Mouse (Mus musculus): ENCODE data around the gene Art1. TPM values are rescaled to one million over a fixed set of nuclear protein-coding genes. Genes with fewer than 3 reads are reported as not detected.

The Art1 gene
- total and polyA plus RNA-seq, 2 experiments from 2014 or later: 0.22 to 0.33 TPM

DNA sequence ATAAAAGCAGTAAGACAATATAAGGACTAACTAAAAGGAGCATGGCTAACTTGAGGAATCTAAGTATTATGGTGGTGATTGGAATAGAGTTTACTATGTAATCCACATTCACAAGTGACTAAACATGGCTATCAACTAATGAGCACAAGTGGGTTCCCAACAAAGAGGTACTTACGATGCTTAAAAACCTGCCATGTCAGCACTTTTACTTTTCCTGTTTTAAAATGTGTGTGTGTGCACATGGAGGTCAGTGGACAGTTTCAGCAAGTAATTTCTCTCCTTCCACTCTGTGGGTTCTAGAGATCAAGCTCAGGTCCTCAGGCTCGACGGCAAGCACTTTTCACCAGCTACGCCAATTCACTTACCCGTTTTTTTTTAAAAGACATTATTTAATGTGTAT, 36.4 kb downstream of the Art1 start:
- Histone ChIP-seq H3K27ac (ENCODE audit: low read depth, low read length) (no peak overlapping the region), H3K4me1 (ENCODE audit: insufficient read depth, low read length) (no peaks in the 10 kb centered on the region), H3K4me3 (ENCODE audit: low read depth, low read length) (no peak overlapping the region), H3K4me2 (ENCODE audit: low read depth, low read length, poor library complexity, severe bottlenecking) (no peak overlapping the region), H3K36me3 (ENCODE audit: insufficient read depth, low read length) (peaks cover 42% of the 10 kb centered on the region), H3K27me3 (ENCODE audit: insufficient read depth, low read length) (no peaks in the 10 kb centered on the region), H3K9me3 (ENCODE audit: low read length) (no peaks in the 10 kb centered on the region), H3K9ac (replicated peaks; ENCODE audit: low read length, poor library complexity, severe bottlenecking) (no peak overlapping the region)
- DNase-seq (ENCODE audit: low spot score) (no peak), ATAC-seq (ENCODE audit: low FRiP score) (no peak)
- no peak for TF ChIP-seq CTCF (IDR thresholded peaks at IDR 0.05)
- WGBS: 97% methylated on average over 5 of the region's 5 CpGs

DNA sequence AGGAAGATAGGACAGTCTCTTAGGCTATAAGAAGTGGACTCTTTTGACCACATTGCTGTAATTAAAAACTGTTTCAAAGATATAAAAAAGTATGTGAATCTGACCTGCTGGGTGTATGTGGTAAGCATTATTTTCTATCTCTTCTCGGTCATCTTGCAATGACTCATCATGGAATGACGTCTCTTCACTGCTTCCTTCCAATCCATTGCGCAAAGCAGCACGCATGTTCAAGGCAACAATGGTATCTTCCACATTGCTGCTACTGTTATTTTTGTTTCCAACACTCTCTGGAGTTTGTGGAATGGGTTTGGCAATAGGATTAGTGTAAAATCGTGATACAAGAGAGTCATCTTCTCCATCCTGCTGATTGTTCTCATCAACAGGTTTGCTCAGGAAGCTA, 52.1 kb downstream of the Art1 start:
- DNase-seq (ENCODE audit: low spot score) (no peak), ATAC-seq (ENCODE audit: low FRiP score) (no peak)
- WGBS: 96% methylated on average over 5 of the region's 5 CpGs
- H3K4me1 ChIP-seq (ENCODE audit: insufficient read depth, low read length): no peaks in the 10 kb centered on the region
- no peak for TF ChIP-seq CTCF (IDR thresholded peaks at IDR 0.05)
- no peaks in the 10 kb centered on the region for H3K9me3 ChIP-seq (ENCODE audit: low read length)
- no peak overlapping the region for H3K27ac ChIP-seq (ENCODE audit: low read depth, low read length)
- H3K27me3 ChIP-seq (ENCODE audit: insufficient read depth, low read length): no peaks in the 10 kb centered on the region
- H3K4me3 ChIP-seq (ENCODE audit: low read depth, low read length): no peak overlapping the region
- H3K4me2 ChIP-seq (ENCODE audit: low read depth, low read length, poor library complexity, severe bottlenecking): no peak overlapping the region
- peaks cover 25% of the 10 kb centered on the region for H3K36me3 ChIP-seq (ENCODE audit: insufficient read depth, low read length)
- H3K9ac ChIP-seq (replicated peaks; ENCODE audit: low read length, poor library complexity, severe bottlenecking): no peak overlapping the region

Other genes starting within 250 kb of the Art1 start
- gene Folr2, start 244.5 kb upstream of the Art1 start, total RNA-seq (2014; rRNA removed): 2.6 and 3.4 TPM in 2 replicates
- gene Folr2, start 244.5 kb upstream of the Art1 start, polyA plus RNA-seq (2015; fragmentation: Nextera tagmentation; extraction: Ambion mirVana): 2.3 and 3.5 TPM in 2 replicates
- 49.9 and 56.9 TPM in 2 replicates for gene Anapc15, start 238.0 kb upstream of the Art1 start, total RNA-seq (2014; rRNA removed)
- 62.7 and 68.3 TPM in 2 replicates for gene Anapc15, start 238.0 kb upstream of the Art1 start, polyA plus RNA-seq (2015; fragmentation: Nextera tagmentation; extraction: Ambion mirVana)
- gene Folr1, start 231.0 kb upstream of the Art1 start, total RNA-seq (2014; rRNA removed): 4.9 and 11.5 TPM in 2 replicates
- 3.9 and 4.3 TPM in 2 replicates for gene Folr1, start 231.0 kb upstream of the Art1 start, polyA plus RNA-seq (2015; fragmentation: Nextera tagmentation; extraction: Ambion mirVana)
- gene Lamtor1, start 195.8 kb upstream of the Art1 start, total RNA-seq (2014; rRNA removed): 114 and 127 TPM in 2 replicates
- gene Lamtor1, start 195.8 kb upstream of the Art1 start, polyA plus RNA-seq (2015; fragmentation: Nextera tagmentation; extraction: Ambion mirVana): 159 and 180 TPM in 2 replicates
- gene Tomt, start 195.4 kb upstream of the Art1 start, total RNA-seq (2014; rRNA removed): 0.38 TPM in 1 of 2 replicates, not detected in the other
- 0.23 and 0.32 TPM in 2 replicates for gene Tomt, start 195.4 kb upstream of the Art1 start, polyA plus RNA-seq (2015; fragmentation: Nextera tagmentation; extraction: Ambion mirVana)
- gene Lrrc51, start 167.8 kb upstream of the Art1 start, total RNA-seq (2014; rRNA removed): 3.7 and 6.9 TPM in 2 replicates
- 7.0 TPM in 2 replicates for gene Lrrc51, start 167.8 kb upstream of the Art1 start, polyA plus RNA-seq (2015; fragmentation: Nextera tagmentation; extraction: Ambion mirVana)
- 64.4 and 74.0 TPM in 2 replicates for gene Numa1, start 167.6 kb upstream of the Art1 start, total RNA-seq (2014; rRNA removed)
- gene Numa1, start 167.6 kb upstream of the Art1 start, polyA plus RNA-seq (2015; fragmentation: Nextera tagmentation; extraction: Ambion mirVana): 17.9 and 20.6 TPM in 2 replicates
- gene Il18bp, start 83.1 kb upstream of the Art1 start, total RNA-seq (2014; rRNA removed): 7.7 and 12.9 TPM in 2 replicates
- 3.1 and 4.2 TPM in 2 replicates for gene Il18bp, start 83.1 kb upstream of the Art1 start, polyA plus RNA-seq (2015; fragmentation: Nextera tagmentation; extraction: Ambion mirVana)
- gene Rnf121, start 36.3 kb upstream of the Art1 start, total RNA-seq (2014; rRNA removed): 31.3 and 40.7 TPM in 2 replicates
- gene Rnf121, start 36.3 kb upstream of the Art1 start, polyA plus RNA-seq (2015; fragmentation: Nextera tagmentation; extraction: Ambion mirVana): 22.0 and 23.4 TPM in 2 replicates
- gene Xndc1, start 36.2 kb upstream of the Art1 start, total RNA-seq (2014; rRNA removed): 17.3 and 18.0 TPM in 2 replicates
- gene Xndc1, start 36.2 kb upstream of the Art1 start, polyA plus RNA-seq (2015; fragmentation: Nextera tagmentation; extraction: Ambion mirVana): 14.6 and 15.5 TPM in 2 replicates
- gene Xntrpc, start 36.0 kb upstream of the Art1 start, total RNA-seq (2014; rRNA removed): 2.1 and 2.2 TPM in 2 replicates
- 0.22 and 0.60 TPM in 2 replicates for gene Xntrpc, start 36.0 kb upstream of the Art1 start, polyA plus RNA-seq (2015; fragmentation: Nextera tagmentation; extraction: Ambion mirVana)
- 0.24 TPM in 1 of 2 replicates, not detected in the other for gene Trpc2, start 18.6 kb upstream of the Art1 start, total RNA-seq (2014; rRNA removed)
- gene Trpc2, start 18.6 kb upstream of the Art1 start, polyA plus RNA-seq (2015; fragmentation: Nextera tagmentation; extraction: Ambion mirVana): 0.43 TPM in 1 of 2 replicates, not detected in the other
- gene Art5, start 7.7 kb downstream of the Art1 start, total RNA-seq (2014; rRNA removed): 0.49 TPM in 1 of 2 replicates, not detected in the other
- 0.18 and 0.23 TPM in 2 replicates for gene Art5, start 7.7 kb downstream of the Art1 start, polyA plus RNA-seq (2015; fragmentation: Nextera tagmentation; extraction: Ambion mirVana)
- 0.05 TPM in 1 of 2 replicates, not detected in the other for gene Chrna10, start 15.1 kb downstream of the Art1 start, total RNA-seq (2014; rRNA removed)
- gene Chrna10, start 15.1 kb downstream of the Art1 start, polyA plus RNA-seq (2015; fragmentation: Nextera tagmentation; extraction: Ambion mirVana): not detected in 2 replicates
- gene Nup98, start 108.4 kb downstream of the Art1 start, total RNA-seq (2014; rRNA removed): 36.3 and 39.5 TPM in 2 replicates
- 10.0 and 10.2 TPM in 2 replicates for gene Nup98, start 108.4 kb downstream of the Art1 start, polyA plus RNA-seq (2015; fragmentation: Nextera tagmentation; extraction: Ambion mirVana)
- 56.6 TPM in 2 replicates for gene Pgap2, start 108.5 kb downstream of the Art1 start, total RNA-seq (2014; rRNA removed)
- gene Pgap2, start 108.5 kb downstream of the Art1 start, polyA plus RNA-seq (2015; fragmentation: Nextera tagmentation; extraction: Ambion mirVana): 51.7 and 54.9 TPM in 2 replicates
- 11.0 and 11.3 TPM in 2 replicates for gene Rhog, start 154.3 kb downstream of the Art1 start, total RNA-seq (2014; rRNA removed)
- 15.8 and 17.2 TPM in 2 replicates for gene Rhog, start 154.3 kb downstream of the Art1 start, polyA plus RNA-seq (2015; fragmentation: Nextera tagmentation; extraction: Ambion mirVana)
- gene Stim1, start 166.1 kb downstream of the Art1 start, total RNA-seq (2014; rRNA removed): 26.6 and 30.7 TPM in 2 replicates
- gene Stim1, start 166.1 kb downstream of the Art1 start, polyA plus RNA-seq (2015; fragmentation: Nextera tagmentation; extraction: Ambion mirVana): 15.4 and 17.1 TPM in 2 replicates